Mouse (Mus musculus) limb, embryonic 13.5 days (tissue): Measurements from ENCODE around the gene Tpm3. TPM values are rescaled to one million over a fixed set of nuclear protein-coding genes. Genes with fewer than 3 reads are reported as not detected.

Source experiments
- ATAC-seq: fragments of 200-750 bp; cut with Nextera tagmentation; 2 replicates; pipeline ENCODE4 v1.8.0; 2017; ENCODE audit warnings: low read depth, moderate number of reproducible peaks, moderate TSS enrichment; ENCODE audit not compliant: low FRiP score
- H3K27ac ChIP-seq: fragments of 300-500 bp; sonication (generic); 2 replicates; pipeline ENCODE4 v1.5.1; 2015; ENCODE audit warnings: inconsistent platforms, mild to moderate bottlenecking, moderate library complexity
- H3K27me3 ChIP-seq: fragments of 300-500 bp; sonication (generic); 2 replicates; pipeline ENCODE4 v1.6.1; 2015; ENCODE audit warnings: mild to moderate bottlenecking, inconsistent platforms
- H3K36me3 ChIP-seq: fragments of 300-500 bp; sonication (generic); 2 replicates; pipeline ENCODE4 v1.6.1; 2015; ENCODE audit warnings: inconsistent platforms, mild to moderate bottlenecking, moderate library complexity
- H3K4me1 ChIP-seq: fragments of 300-500 bp; sonication (generic); 2 replicates; pipeline ENCODE4 v1.6.1; 2015; ENCODE audit warnings: inconsistent platforms
- H3K4me2 ChIP-seq: fragments of 300-500 bp; sonication (generic); replicated peaks from 2 replicates; pipeline ENCODE4 v1.6.1; 2015; ENCODE audit warnings: inconsistent platforms, mild to moderate bottlenecking, moderate library complexity
- H3K4me3 ChIP-seq: fragments of 300-500 bp; sonication (generic); 2 replicates; pipeline ENCODE4 v1.5.1; 2015; ENCODE audit warnings: moderate library complexity, mild to moderate bottlenecking, inconsistent platforms
- H3K9ac ChIP-seq: fragments of 300-500 bp; sonication (generic); 2 replicates; pipeline ENCODE4 v1.6.1; 2015; ENCODE audit warnings: mild to moderate bottlenecking, inconsistent platforms
- H3K9me3 ChIP-seq: fragments of 300-500 bp; sonication (generic); 2 replicates; pipeline ENCODE4 v1.6.1; 2016; ENCODE audit warnings: inconsistent platforms
- WGBS: fragments of 180-500 bp; shearing (Covaris S2); methylation state at CpG from one replicate; pipeline ENCODE4 v1.1.7; 2015; 5-methylcytosine and 5-hydroxymethylcytosine counted together
- polyA plus RNA-seq: library from polyadenylated mRNA; unstranded; fragments of >200 nt; fragmentation: Nextera tagmentation; extraction: Ambion mirVana; gene quantifications from 2 replicates; pipeline ENCODE4 v1.2.1, GENCODE M21; 2015

Gene Tpm3
- polyA plus RNA-seq, 1 experiment from 2014 or later: 520 TPM

DNA sequence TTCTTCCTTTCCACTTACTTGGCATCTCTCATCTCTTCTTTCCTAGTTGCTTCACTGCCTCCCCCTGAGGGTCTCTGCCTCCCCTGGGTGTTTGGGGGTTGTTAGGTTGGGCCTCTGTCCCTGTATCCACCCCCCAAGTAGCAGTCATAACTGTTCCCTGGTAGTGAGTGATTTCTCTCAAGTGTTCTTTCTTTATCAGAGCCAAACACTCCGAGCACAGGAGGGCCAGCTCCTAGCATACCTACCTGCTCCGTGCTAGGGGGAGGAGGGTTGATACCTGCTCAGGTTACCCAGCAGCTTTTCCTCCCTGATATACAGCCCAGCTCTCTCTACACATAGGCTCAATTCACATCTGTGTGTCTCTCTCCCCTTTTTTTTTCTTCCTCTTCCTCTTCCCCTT is 16.2 kb downstream of the Tpm3 start:
- no peaks in the 10 kb centered on the region for H3K9me3 ChIP-seq
- no peak overlapping the region for H3K27ac ChIP-seq
- H3K36me3 ChIP-seq: peaks cover 79% of the 10 kb centered on the region
- H3K27me3 ChIP-seq: no peaks in the 10 kb centered on the region
- ATAC-seq: no peak
- no peak overlapping the region for H3K9ac ChIP-seq
- no peak overlapping the region for H3K4me3 ChIP-seq
- WGBS: 85% methylated on average over 2 of the region's 2 CpGs
- H3K4me1 ChIP-seq: peaks cover 15% of the 10 kb centered on the region
- H3K4me2 ChIP-seq: no peak overlapping the region

DNA sequence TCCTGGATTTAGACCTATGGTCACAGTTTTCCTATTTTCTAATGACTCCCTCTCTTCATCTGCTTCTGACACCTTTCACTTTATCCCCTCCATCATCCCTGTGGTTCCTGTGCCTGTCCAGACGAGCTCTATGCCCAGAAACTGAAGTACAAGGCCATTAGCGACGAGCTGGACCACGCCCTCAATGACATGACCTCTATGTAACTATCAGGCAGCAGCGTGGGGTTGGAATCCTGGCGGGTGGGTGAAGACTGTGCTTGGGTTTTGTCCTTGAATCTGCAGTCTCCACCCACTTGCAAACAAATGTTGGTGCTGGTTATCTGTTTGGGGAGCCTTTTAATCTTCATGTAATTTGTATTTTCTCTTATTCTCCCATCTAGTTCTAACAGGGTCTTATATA is 18.4 kb downstream of the Tpm3 start:
- Histone ChIP-seq H3K36me3 (peaks cover 97% of the 10 kb centered on the region), H3K9me3 (no peaks in the 10 kb centered on the region), H3K4me2 (no peak overlapping the region), H3K4me1 (no peaks in the 10 kb centered on the region), H3K4me3 (no peak overlapping the region), H3K27ac (no peak overlapping the region), H3K27me3 (no peaks in the 10 kb centered on the region), H3K9ac (no peak overlapping the region)
- ATAC-seq: no peak
- 89% methylated on average over 6 of the region's 6 CpGs for WGBS

DNA sequence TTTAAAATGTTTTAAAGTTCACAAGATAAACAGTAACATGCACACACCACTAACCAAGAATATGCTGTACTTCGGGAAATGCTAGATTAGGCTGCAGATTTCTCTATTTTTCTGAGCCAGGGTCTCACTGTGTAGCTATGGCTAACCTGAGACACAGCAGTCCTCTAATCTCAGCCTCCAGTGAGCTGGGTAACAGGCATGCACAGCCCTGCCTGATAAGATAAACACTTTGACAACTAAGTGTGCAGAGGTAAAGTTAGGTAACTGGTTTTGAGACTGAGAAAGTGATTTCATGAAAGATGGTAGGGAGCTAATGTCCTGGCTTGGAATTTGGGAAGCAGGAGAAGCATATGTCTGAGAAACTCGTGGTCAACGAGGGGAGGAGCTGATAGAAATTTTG is 22.0 kb downstream of the Tpm3 start:
- H3K9ac ChIP-seq: no peak overlapping the region
- no peaks in the 10 kb centered on the region for H3K27me3 ChIP-seq
- no peak for ATAC-seq
- H3K4me1 ChIP-seq: no peaks in the 10 kb centered on the region
- peaks cover 93% of the 10 kb centered on the region for H3K36me3 ChIP-seq
- H3K9me3 ChIP-seq: no peaks in the 10 kb centered on the region
- H3K4me3 ChIP-seq: no peak overlapping the region
- H3K27ac ChIP-seq: no peak overlapping the region
- WGBS: 93% methylated on average over 3 of the region's 3 CpGs
- H3K4me2 ChIP-seq: no peak overlapping the region

DNA sequence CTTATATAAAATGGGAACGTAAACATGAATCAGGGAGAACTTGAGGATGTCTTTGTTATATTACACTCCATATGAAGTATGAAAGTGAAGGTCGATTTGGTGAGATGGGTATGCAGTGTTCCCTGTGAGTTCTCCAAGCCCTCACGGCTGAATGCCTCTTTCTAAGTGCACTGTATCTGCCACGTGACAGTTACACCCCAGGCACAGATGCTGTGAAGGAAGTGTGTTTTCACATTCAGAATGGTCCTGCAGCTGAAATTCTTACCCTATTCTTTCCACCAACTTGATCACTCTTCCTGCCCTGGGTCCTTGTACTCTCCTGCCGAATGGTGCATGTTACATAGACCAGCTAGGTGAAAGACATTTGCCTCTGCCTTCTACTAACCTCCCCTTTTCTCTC is 25.5 kb downstream of the Tpm3 start:
- no peak overlapping the region for H3K9ac ChIP-seq
- no peak overlapping the region for H3K27ac ChIP-seq
- H3K4me1 ChIP-seq: no peaks in the 10 kb centered on the region
- no peaks in the 10 kb centered on the region for H3K27me3 ChIP-seq
- H3K9me3 ChIP-seq: no peaks in the 10 kb centered on the region
- H3K36me3 ChIP-seq: peaks cover 78% of the 10 kb centered on the region
- H3K4me2 ChIP-seq: no peak overlapping the region
- ATAC-seq: no peak
- WGBS: 81% methylated on average over 5 of the region's 5 CpGs
- H3K4me3 ChIP-seq: no peak overlapping the region

DNA sequence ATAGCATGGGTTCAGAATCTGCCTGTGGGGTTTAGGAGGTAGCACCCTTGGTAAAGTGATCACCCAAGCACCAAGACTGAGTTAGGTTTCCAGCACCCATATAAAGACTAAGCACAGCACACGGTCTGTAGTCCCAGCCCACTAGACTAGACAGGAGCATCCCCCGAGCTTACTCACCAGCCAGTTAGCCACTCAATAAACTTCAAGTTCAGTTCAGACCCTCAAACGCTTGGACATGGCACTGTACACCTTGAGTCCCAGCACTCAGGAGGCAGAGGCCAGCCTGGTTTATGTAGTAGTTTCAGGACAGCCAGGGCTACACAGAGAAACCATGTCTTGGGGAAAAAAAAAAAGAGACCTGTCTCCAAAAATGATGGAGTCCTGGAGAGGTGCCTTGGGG is 28.6 kb downstream of the Tpm3 start:
- H3K36me3 ChIP-seq: peaks cover 53% of the 10 kb centered on the region
- H3K9ac ChIP-seq: no peak overlapping the region
- no peaks in the 10 kb centered on the region for H3K4me1 ChIP-seq
- H3K4me2 ChIP-seq: no peak overlapping the region
- 0 out of 2 replicates have a peak, but pooled peaks cover 6% of the 10 kb centered on the region for H3K9me3 ChIP-seq
- H3K27me3 ChIP-seq: no peaks in the 10 kb centered on the region
- no peak overlapping the region for H3K4me3 ChIP-seq
- 86% methylated on average over 3 of the region's 3 CpGs for WGBS
- ATAC-seq: no peak
- H3K27ac ChIP-seq: no peak overlapping the region

DNA sequence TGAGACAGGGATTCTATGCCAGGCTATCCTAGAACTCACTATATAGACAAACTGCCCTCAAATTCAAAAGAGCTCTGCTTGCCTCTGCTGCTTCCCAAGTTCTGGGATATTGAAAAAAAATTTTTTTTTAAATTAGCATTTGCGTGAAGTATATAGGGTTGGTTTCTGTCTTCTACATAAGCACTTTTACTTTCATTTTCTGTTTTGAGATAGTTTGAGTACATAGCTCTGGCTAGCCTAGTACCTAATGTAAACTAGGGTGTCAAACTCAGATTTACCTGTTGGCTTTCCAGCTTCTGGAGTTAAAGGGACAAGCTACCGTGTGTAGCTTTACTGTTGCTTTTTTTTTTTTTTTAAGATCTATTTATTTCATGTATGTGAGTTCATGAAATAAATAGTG is 29.2 kb downstream of the Tpm3 start:
- H3K4me3 ChIP-seq: no peak overlapping the region
- peaks cover 48% of the 10 kb centered on the region for H3K36me3 ChIP-seq
- H3K27ac ChIP-seq: no peak overlapping the region
- no peak for ATAC-seq
- no peak overlapping the region for H3K9ac ChIP-seq
- H3K9me3 ChIP-seq: 0 out of 2 replicates have a peak, but pooled peaks cover 6% of the 10 kb centered on the region
- 99% methylated on average over 2 of the region's 2 CpGs for WGBS
- no peaks in the 10 kb centered on the region for H3K27me3 ChIP-seq
- H3K4me1 ChIP-seq: no peaks in the 10 kb centered on the region
- no peak overlapping the region for H3K4me2 ChIP-seq

DNA sequence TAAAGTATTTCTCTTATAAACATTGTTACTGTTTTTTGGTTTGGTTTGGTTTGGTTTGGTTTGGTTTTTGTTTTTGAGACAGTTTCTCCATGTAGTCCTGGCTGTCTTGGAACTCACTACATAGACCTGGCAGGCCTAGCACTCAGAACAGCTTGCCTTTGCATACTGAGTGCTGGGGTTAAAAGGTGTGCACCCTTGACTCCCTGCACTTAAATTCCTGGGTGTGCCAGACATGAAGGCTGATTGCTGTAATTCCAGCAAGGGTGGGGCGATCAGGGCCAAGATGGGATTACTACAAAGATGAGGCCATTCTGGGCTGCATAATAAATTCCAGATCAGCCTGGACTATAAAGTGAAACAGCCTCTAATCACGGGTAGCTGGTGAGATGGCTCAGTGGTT is 29.8 kb downstream of the Tpm3 start:
- ATAC-seq: no peak
- 38% methylated on average over 2 of the region's 2 CpGs for WGBS
- no peak overlapping the region for H3K9ac ChIP-seq
- H3K27me3 ChIP-seq: no peaks in the 10 kb centered on the region
- no peak overlapping the region for H3K4me3 ChIP-seq
- no peaks in the 10 kb centered on the region for H3K4me1 ChIP-seq
- no peak overlapping the region for H3K27ac ChIP-seq
- H3K36me3 ChIP-seq: peaks cover 46% of the 10 kb centered on the region
- H3K4me2 ChIP-seq: no peak overlapping the region
- 0 out of 2 replicates have a peak, but pooled peaks cover 6% of the 10 kb centered on the region for H3K9me3 ChIP-seq

DNA sequence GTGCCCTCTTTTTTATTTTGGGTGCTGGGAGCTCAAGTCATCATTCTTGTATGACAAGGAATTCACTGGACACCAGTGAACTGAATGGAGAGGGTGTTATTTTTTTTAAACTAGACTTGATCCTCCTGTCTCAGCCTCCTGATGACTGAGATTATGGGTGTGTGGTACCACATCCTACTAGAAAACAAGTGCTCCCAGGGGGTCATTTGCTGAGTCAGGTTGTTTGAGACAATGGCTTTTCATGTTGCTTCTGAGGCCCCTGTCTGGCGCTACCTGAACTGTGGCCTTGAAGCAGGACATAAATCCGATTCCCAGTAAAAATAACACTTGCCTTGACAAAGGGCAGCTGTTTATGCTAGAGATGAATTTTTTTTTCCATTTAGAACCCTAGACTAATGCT is 30.7 kb downstream of the Tpm3 start:
- ATAC-seq: no peak
- H3K9me3 ChIP-seq: 0 out of 2 replicates have a peak, but pooled peaks cover 6% of the 10 kb centered on the region
- WGBS: 82% methylated on average over 2 of the region's 2 CpGs

DNA sequence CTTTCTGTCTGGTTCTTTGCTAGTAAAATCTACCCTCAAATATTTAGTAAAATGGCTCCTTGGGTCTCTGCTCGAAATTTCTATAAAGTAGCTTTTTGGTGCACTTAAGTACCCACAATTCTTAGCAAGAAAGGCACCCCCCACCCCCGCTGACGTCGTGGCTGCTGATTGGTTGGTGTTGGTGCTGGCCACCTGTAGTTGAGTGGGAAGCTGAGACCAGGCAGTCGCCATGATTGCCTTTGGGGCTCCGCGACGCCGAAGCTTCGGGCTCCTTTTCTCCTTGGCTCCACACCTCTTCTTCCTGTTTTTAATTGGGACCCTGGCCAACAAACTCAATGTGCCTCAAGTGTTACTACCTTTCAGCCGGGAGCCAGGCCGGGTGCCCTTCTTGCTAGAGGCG is 31.5 kb downstream of the Tpm3 start, which contains the start of gene Nup210l:
Nup210l (plus strand) TSS at position 195 of the 400 bp plus-strand sequence.
- Histone ChIP-seq H3K36me3 (peaks cover 29% of the 10 kb centered on the region), H3K4me3 (no peak within 1 kb of the TSS), H3K4me1 (no peaks in the 10 kb centered on the region), H3K9me3 (0 out of 2 replicates have a peak, but pooled peaks cover 6% of the 10 kb centered on the region), H3K9ac (no peak within 1 kb of the TSS), H3K4me2 (no peak within 1 kb of the TSS), H3K27ac (no peak within 1 kb of the TSS), H3K27me3 (no peaks in the 10 kb centered on the region)
- 85% methylated on average over 13 of the region's 13 CpGs for WGBS
- ATAC-seq: no peak

More for the DNA sequence above, 30.7 kb downstream of the Tpm3 start:
- Histone ChIP-seq H3K4me1 (no peaks in the 10 kb centered on the region), H3K9ac (no peak overlapping the region), H3K4me2 (no peak overlapping the region), H3K36me3 (peaks cover 37% of the 10 kb centered on the region), H3K4me3 (no peak overlapping the region), H3K27me3 (no peaks in the 10 kb centered on the region), H3K27ac (no peak overlapping the region)

DNA sequence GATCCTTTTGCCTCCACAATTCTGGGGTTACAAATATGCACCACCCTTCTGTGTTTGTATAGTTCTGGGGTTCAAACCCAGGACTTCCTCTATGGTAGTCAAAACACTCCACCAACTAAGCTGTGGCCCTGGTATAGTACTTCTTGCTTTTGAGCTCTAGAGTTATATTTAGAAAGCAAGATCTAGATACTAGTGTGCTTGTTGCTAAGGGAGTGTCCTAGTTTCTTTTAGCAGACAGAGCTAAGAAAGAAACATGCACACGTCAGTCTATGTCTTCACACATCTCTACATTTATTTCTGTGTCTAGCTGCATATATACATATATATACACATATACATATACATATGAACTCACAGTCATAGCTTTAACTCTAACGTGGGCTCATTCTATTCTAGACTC is 39.3 kb downstream of the Tpm3 start:
- ATAC-seq: no peak
- H3K4me2 ChIP-seq: no peak overlapping the region
- 85% methylated on average over 2 of the region's 2 CpGs for WGBS

DNA sequence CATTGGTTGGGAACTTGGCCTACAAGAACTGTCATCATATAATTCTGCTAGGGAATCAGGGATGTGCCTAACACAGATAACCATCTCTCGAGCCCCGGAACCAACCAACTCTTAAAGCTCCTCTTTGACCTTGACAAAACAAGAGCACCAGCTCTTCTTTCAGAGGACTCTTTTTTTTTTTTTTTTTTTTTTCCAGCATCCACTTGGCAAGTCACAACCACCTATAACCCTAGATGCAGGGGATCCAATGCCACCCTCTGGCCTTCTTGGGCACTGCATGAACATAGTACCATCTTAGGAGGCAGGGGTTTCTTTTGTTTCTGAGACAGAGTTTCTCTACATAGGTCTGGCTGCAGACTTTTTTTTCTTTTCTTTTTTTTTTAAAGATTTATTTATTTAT is 41.9 kb downstream of the Tpm3 start:
- no peaks in the 10 kb centered on the region for H3K27me3 ChIP-seq
- WGBS: 88% methylated on average over 2 of the region's 2 CpGs
- no peaks in the 10 kb centered on the region for H3K4me1 ChIP-seq
- ATAC-seq: no peak
- no peak overlapping the region for H3K27ac ChIP-seq
- H3K4me3 ChIP-seq: no peak overlapping the region
- no peak overlapping the region for H3K9ac ChIP-seq
- H3K4me2 ChIP-seq: no peak overlapping the region
- no peaks in the 10 kb centered on the region for H3K36me3 ChIP-seq
- H3K9me3 ChIP-seq: no peaks in the 10 kb centered on the region

More for the DNA sequence above, 39.3 kb downstream of the Tpm3 start:
- Histone ChIP-seq H3K4me1 (no peaks in the 10 kb centered on the region), H3K36me3 (no peaks in the 10 kb centered on the region), H3K27ac (no peak overlapping the region), H3K27me3 (no peaks in the 10 kb centered on the region), H3K9me3 (no peaks in the 10 kb centered on the region), H3K9ac (no peak overlapping the region), H3K4me3 (no peak overlapping the region)

DNA sequence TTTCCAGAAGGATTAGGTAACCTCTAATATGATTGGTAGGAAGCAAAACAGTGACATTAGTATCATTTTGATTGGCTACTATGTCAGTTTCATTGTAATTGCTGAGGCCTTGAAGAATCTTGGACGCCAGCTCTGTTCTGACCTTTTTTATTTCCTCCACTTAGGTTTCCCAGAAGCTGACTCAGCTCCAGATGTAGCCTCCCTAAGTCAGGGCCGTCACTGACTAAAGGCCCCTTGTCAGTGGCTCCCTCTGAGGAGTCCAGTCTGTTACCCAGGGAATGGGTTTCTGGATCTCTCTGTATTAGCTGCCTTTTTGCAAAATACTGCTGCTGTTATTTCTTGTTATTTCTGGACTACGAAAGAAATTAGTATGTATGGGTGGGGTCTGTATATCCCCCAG is 43.1 kb downstream of the Tpm3 start:
- Histone ChIP-seq H3K27ac (no peak overlapping the region; the same call in 1 of the 2 replicates), H3K4me2 (no peak overlapping the region), H3K9me3 (no peaks in the 10 kb centered on the region), H3K4me1 (no peaks in the 10 kb centered on the region), H3K27me3 (no peaks in the 10 kb centered on the region), H3K9ac (no peak overlapping the region), H3K36me3 (no peaks in the 10 kb centered on the region), H3K4me3 (no peak overlapping the region)
- no peak for ATAC-seq
- WGBS: 76% methylated on average over 3 of the region's 3 CpGs

DNA sequence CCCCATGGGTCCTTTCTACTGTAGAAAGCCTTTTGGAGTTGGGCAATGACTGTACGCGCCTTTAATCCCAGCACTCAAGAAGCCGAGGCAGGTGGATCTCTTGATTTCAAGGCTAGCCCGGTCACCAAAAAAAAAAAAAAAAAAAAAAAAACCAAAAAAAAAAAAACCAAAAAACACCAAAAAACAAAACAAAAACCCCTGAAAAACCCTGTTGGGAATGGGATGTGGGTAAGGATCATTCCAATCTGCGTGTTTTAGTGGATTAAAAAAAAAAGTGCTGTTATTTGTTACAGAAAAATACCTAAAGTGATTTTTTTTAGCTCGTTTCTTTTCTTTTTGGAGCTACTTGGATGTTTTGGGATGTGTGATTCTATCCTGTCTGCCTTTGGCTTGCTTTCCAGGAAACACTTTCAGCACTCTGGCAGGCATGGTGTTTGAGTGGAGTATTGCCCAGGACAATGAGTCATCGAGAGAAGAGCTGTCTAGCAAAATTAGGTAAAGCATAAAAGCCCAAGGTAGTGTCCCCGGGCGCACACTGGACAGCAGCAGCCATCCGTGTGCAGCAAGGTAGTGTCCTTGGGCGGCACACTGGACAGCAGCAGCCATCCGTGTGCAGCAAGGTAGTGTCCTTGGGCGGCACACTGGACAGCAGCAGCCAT is 45.8 kb downstream of the Tpm3 start:
- WGBS: 89% methylated on average over 13 of the region's 13 CpGs
- H3K9me3 ChIP-seq: no peaks in the 10 kb centered on the region
- ATAC-seq: no peak
- no peak overlapping the region for H3K4me3 ChIP-seq
- no peak overlapping the region for H3K9ac ChIP-seq
- no peak overlapping the region for H3K27ac ChIP-seq
- no peaks in the 10 kb centered on the region for H3K4me1 ChIP-seq
- H3K4me2 ChIP-seq: no peak overlapping the region
- no peaks in the 10 kb centered on the region for H3K27me3 ChIP-seq
- H3K36me3 ChIP-seq: no peaks in the 10 kb centered on the region
